Comparison of ENCODE assay signal across 11 mouse cellular contexts in genomic region chr3:156563353-156563752, GRCm38 (mm10). TPM values are rescaled to one million over a fixed set of nuclear protein-coding genes. Genes with fewer than 3 reads are reported as not detected.
DNase-seq lines count a peak whose midpoint lies in the region; ATAC-seq and TF ChIP-seq lines count a peak whose summit lies in the region.
"Had no signal": no experiment of that assay in that cellular context is flagged by ENCODE, and none has a peak within 500 bp of the region (broad histone marks: within the 10 kb centered on the region; RNA-seq: fewer than 3 reads in every experiment).

No protein-coding gene starts in this region.

- no peaks in the 10 kb centered on the region for H3K27me3 ChIP-seq in kidney, adult 2 months (replicated peaks; ENCODE audit: control insufficient read depth, insufficient read depth, low read length)
- no peaks in the 10 kb centered on the region for H3K27me3 ChIP-seq in forebrain, embryonic 15.5 days
- no peaks in the 10 kb centered on the region for H3K27me3 ChIP-seq in midbrain, embryonic 14.5 days (ENCODE audit: control insufficient read depth, insufficient read depth, low read length)
- H3K27me3 ChIP-seq in liver, embryonic 12.5 days (replicated peaks): peaks cover 54% of the 10 kb centered on the region

- no peaks in the 10 kb centered on the region for H3K36me3 ChIP-seq in kidney, adult 2 months (ENCODE audit: control insufficient read depth, insufficient read depth, low read length)
- H3K36me3 ChIP-seq in forebrain, embryonic 15.5 days: no peaks in the 10 kb centered on the region
- H3K36me3 ChIP-seq in midbrain, embryonic 14.5 days (ENCODE audit: control insufficient read depth, insufficient read depth, low read length): no peaks in the 10 kb centered on the region
- no peaks in the 10 kb centered on the region for H3K36me3 ChIP-seq in liver, embryonic 12.5 days
- H3K36me3 ChIP-seq: G1E had no signal

- H3K9ac ChIP-seq in forebrain, embryonic 15.5 days (replicated peaks): peak overlapping the region; percentile 73
- H3K9ac ChIP-seq in midbrain, embryonic 14.5 days (replicated peaks; ENCODE audit: low read length): peak overlapping the region; percentile 88; the same call in 1 of the 2 replicates
- no peak overlapping the region for H3K9ac ChIP-seq in liver, embryonic 12.5 days

- WGBS in kidney, adult 2 months: 10% methylated on average over 3 of the region's 3 CpGs
- WGBS in forebrain, embryonic 15.5 days: 14% methylated on average over 3 of the region's 3 CpGs
- WGBS in midbrain, embryonic 14.5 days: 9% methylated on average over 3 of the region's 3 CpGs
- 20% methylated on average over 3 of the region's 3 CpGs for WGBS in liver, embryonic 12.5 days (ENCODE audit: insufficient replicate concordance)

- no peaks in the 10 kb centered on the region for H3K9me3 ChIP-seq in forebrain, embryonic 15.5 days
- no peaks in the 10 kb centered on the region for H3K9me3 ChIP-seq in midbrain, embryonic 14.5 days (ENCODE audit: control insufficient read depth, low read length)
- no peaks in the 10 kb centered on the region for H3K9me3 ChIP-seq in liver, embryonic 12.5 days (replicated peaks)
- H3K9me3 ChIP-seq: megakaryocyte, embryonic 14.5 days had no signal

- ATAC-seq in forebrain, embryonic 15.5 days (replicated peaks): no peak
- no peak for ATAC-seq in midbrain, embryonic 14.5 days (ENCODE audit: low FRiP score, low TSS enrichment)
- no peak for ATAC-seq in liver, embryonic 12.5 days

- peak overlapping the region; percentile 90 for H3K4me2 ChIP-seq in forebrain, embryonic 15.5 days (replicated peaks)
- H3K4me2 ChIP-seq in midbrain, embryonic 14.5 days (ENCODE audit: low read length): peak overlapping the region; percentile 86
- no peak overlapping the region for H3K4me2 ChIP-seq in liver, embryonic 12.5 days

- H3K27ac ChIP-seq in kidney, adult 2 months (ENCODE audit: insufficient read depth, low read depth, low read length): no peak overlapping the region
- H3K27ac ChIP-seq in forebrain, embryonic 15.5 days (replicated peaks): peak overlapping the region; percentile 98
- H3K27ac ChIP-seq in midbrain, embryonic 14.5 days (replicated peaks; ENCODE audit: low read depth, low read length): peak overlapping the region; percentile 96
- no peak overlapping the region for H3K27ac ChIP-seq in liver, embryonic 12.5 days

- no peaks in the 10 kb centered on the region for H3K4me1 ChIP-seq in kidney, adult 2 months (ENCODE audit: control insufficient read depth, insufficient read depth, low read length)
- peaks cover 24% of the 10 kb centered on the region for H3K4me1 ChIP-seq in forebrain, embryonic 15.5 days
- H3K4me1 ChIP-seq in midbrain, embryonic 14.5 days (ENCODE audit: control insufficient read depth, insufficient read depth, low read length): peaks cover 22% of the 10 kb centered on the region; the same call in 1 of the 2 replicates
- no peaks in the 10 kb centered on the region for H3K4me1 ChIP-seq in liver, embryonic 12.5 days

- TF ChIP-seq CTCF in kidney, adult 2 months (conservative IDR thresholded peaks at IDR 0.05; ENCODE audit: insufficient read depth, insufficient read length, low read depth, low read length): no peak

- DNase-seq in kidney, adult 2 months: no peak
- no peak for DNase-seq in kidney, adult 8-10 months
- peak; percentile 6 for DNase-seq in embryo, embryonic 11 days
- peak; percentile 64 for DNase-seq in midbrain, embryonic 14.5 days
- DNase-seq in thymus, postnatal 0 days (ENCODE audit: low spot score): no peak
- DNase-seq in frontal cortex, postnatal 36 days (ENCODE audit: low spot score in 2 of 2): no peak
- DNase-seq: gastrocnemius, postnatal 25 days had no signal

- TF ChIP-seq POLR2A in kidney, adult 2 months (IDR thresholded peaks at IDR 0.05; ENCODE audit: low read depth, low read length): no peak

- H3K4me3 ChIP-seq in kidney, adult 2 months (ENCODE audit: insufficient read depth, low read depth, low read length): peak overlapping the region; percentile 3; the same call in 1 of the 2 replicates
- peak overlapping the region; percentile 63 for H3K4me3 ChIP-seq in forebrain, embryonic 15.5 days
- H3K4me3 ChIP-seq in midbrain, embryonic 14.5 days (replicated peaks; ENCODE audit: low read depth, low read length): peak overlapping the region; percentile 69
- H3K4me3 ChIP-seq in liver, embryonic 12.5 days: no peak overlapping the region
- H3K4me3 ChIP-seq: megakaryocyte, embryonic 14.5 days had no signal

RNA-seq across cellular contexts. Expression of gene Negr1, which starts 1.8 kb away (rescaled TPM):
- polyA plus RNA-seq in kidney, adult 2 months (2012; rRNA removed): 1.7 and 1.9 TPM in 2 replicates
- polyA plus RNA-seq in forebrain, embryonic 15.5 days (2015; fragmentation: Nextera tagmentation; extraction: Ambion mirVana): 39.3 and 40.4 TPM in 2 replicates
- polyA plus RNA-seq in midbrain, embryonic 14.5 days (2014; fragmentation: Nextera tagmentation; extraction: Ambion mirVana): 61.9 and 65.1 TPM in 2 replicates
- polyA plus RNA-seq in thymus, postnatal 0 days (2015; fragmentation: Nextera tagmentation; extraction: Ambion mirVana): 0.26 TPM in 1 of 2 replicates, not detected in the other
- 0.17 and 0.29 TPM in 2 replicates for polyA plus RNA-seq in liver, embryonic 12.5 days (2016; fragmentation: Nextera tagmentation; extraction: Ambion mirVana)
- polyA plus RNA-seq: G1E had no signal

Comparison
In these comparisons a context has a peak if more than half of its experiments do, and no peak if none do; other contexts are left out.
1. DNase-seq: peak in embryo, embryonic 11 days (single experiment) and midbrain, embryonic 14.5 days (single experiment); none in kidney, adult 2 months (single experiment), kidney, adult 8-10 months (0 of 2), thymus, postnatal 0 days (single experiment) and frontal cortex, postnatal 36 days (0 of 2).
2. H3K27ac ChIP-seq: peak in forebrain, embryonic 15.5 days (single experiment) and midbrain, embryonic 14.5 days (single experiment); none in kidney, adult 2 months (single experiment) and liver, embryonic 12.5 days (single experiment).
3. RNA of gene Negr1, which starts 1.8 kb away (polyA plus RNA-seq): 61.9 to 65.1 TPM in midbrain, embryonic 14.5 days and 39.3 to 40.4 TPM in forebrain, embryonic 15.5 days; 1.7 to 1.9 TPM in kidney, adult 2 months, 0.17 to 0.29 TPM in liver, embryonic 12.5 days and 0.26 TPM in thymus, postnatal 0 days; every median in the first group is over 10 times any median in the second.